Comparison of ENCODE assay signal across 8 mouse cellular contexts in genomic region chr10:17213310-17214064, GRCm38 (mm10).
DNase-seq lines count a peak whose midpoint lies in the region; ATAC-seq lines count a peak whose summit lies in the region.

No protein-coding gene starts in this region.

- H3K4me1 ChIP-seq in kidney, embryonic 16.5 days (ENCODE audit: insufficient read depth, low read length), result peaks cover 4% of the 10 kb centered on the region; the same call in 1 of the 2 replicates
- H3K4me1 ChIP-seq in embryonic facial prominence, embryonic 10.5 days, result peaks cover 26% of the 10 kb centered on the region
- peaks cover 9% of the 10 kb centered on the region for H3K4me1 ChIP-seq in intestine, embryonic 14.5 days (replicated peaks; ENCODE audit: control insufficient read depth, insufficient read depth, low read length)
- H3K4me1 ChIP-seq in neural tube, embryonic 13.5 days (replicated peaks), result peaks cover 14% of the 10 kb centered on the region; the same call in 1 of the 2 replicates
- H3K4me1 ChIP-seq in liver, embryonic 12.5 days, result no peaks in the 10 kb centered on the region

- peak; percentile 90 for ATAC-seq in kidney, embryonic 16.5 days (ENCODE audit: low FRiP score, low TSS enrichment)
- no peak; the same call in 1 of the 2 replicates for ATAC-seq in intestine, embryonic 14.5 days (replicated peaks; ENCODE audit: low FRiP score, low TSS enrichment, low read depth)
- peak; percentile 36; the same call in 1 of the 2 replicates for ATAC-seq in neural tube, embryonic 13.5 days (ENCODE audit: low read depth)
- no peak for ATAC-seq in cerebellum, adult (ENCODE audit: insufficient number of reproducible peaks, low FRiP score, low TSS enrichment)
- no peak for ATAC-seq in liver, embryonic 12.5 days

- H3K4me3 ChIP-seq in kidney, embryonic 16.5 days (ENCODE audit: low read length), result no peak overlapping the region
- H3K4me3 ChIP-seq in embryonic facial prominence, embryonic 10.5 days, result peak overlapping the region; percentile 3; the same call in 1 of the 2 replicates
- no peak overlapping the region for H3K4me3 ChIP-seq in intestine, embryonic 14.5 days (ENCODE audit: low read depth, low read length)
- no peak overlapping the region for H3K4me3 ChIP-seq in neural tube, embryonic 13.5 days
- H3K4me3 ChIP-seq in liver, embryonic 12.5 days, result no peak overlapping the region

- peak overlapping the region; percentile 27 for H3K4me2 ChIP-seq in kidney, embryonic 16.5 days (replicated peaks; ENCODE audit: low read depth, low read length)
- peak overlapping the region; percentile 18 for H3K4me2 ChIP-seq in intestine, embryonic 14.5 days (ENCODE audit: low read length)
- H3K4me2 ChIP-seq in neural tube, embryonic 13.5 days, result peak overlapping the region; percentile 27; the same call in 1 of the 2 replicates
- no peak overlapping the region for H3K4me2 ChIP-seq in liver, embryonic 12.5 days

- H3K9me3 ChIP-seq in kidney, embryonic 16.5 days (ENCODE audit: low read length), result no peaks in the 10 kb centered on the region
- H3K9me3 ChIP-seq in embryonic facial prominence, embryonic 10.5 days, result no peaks in the 10 kb centered on the region
- no peaks in the 10 kb centered on the region for H3K9me3 ChIP-seq in intestine, embryonic 14.5 days (ENCODE audit: control insufficient read depth, low read length)
- no peaks in the 10 kb centered on the region for H3K9me3 ChIP-seq in neural tube, embryonic 13.5 days
- H3K9me3 ChIP-seq in liver, embryonic 12.5 days (replicated peaks), result no peaks in the 10 kb centered on the region

- H3K9ac ChIP-seq in kidney, embryonic 16.5 days (replicated peaks; ENCODE audit: low read length), result no peak overlapping the region
- no peak overlapping the region for H3K9ac ChIP-seq in intestine, embryonic 14.5 days (ENCODE audit: low read length)
- H3K9ac ChIP-seq in neural tube, embryonic 13.5 days, result no peak overlapping the region
- no peak overlapping the region for H3K9ac ChIP-seq in liver, embryonic 12.5 days

- no peak for DNase-seq in kidney, adult 11 months
- DNase-seq in embryonic facial prominence, embryonic 10.5 days (ENCODE audit: low spot score), result peak; percentile 68
- DNase-seq in intestine, embryonic 14.5 days (ENCODE audit: low spot score), result no peak
- no peak for DNase-seq in urinary bladder, adult 18-20 months (ENCODE audit: low spot score in 2 of 2)

- H3K36me3 ChIP-seq in kidney, embryonic 16.5 days (ENCODE audit: insufficient read depth, low read length), result no peaks in the 10 kb centered on the region
- no peaks in the 10 kb centered on the region for H3K36me3 ChIP-seq in embryonic facial prominence, embryonic 10.5 days (replicated peaks)
- no peaks in the 10 kb centered on the region for H3K36me3 ChIP-seq in intestine, embryonic 14.5 days (ENCODE audit: control insufficient read depth, insufficient read depth, low read length)
- no peaks in the 10 kb centered on the region for H3K36me3 ChIP-seq in neural tube, embryonic 13.5 days
- no peaks in the 10 kb centered on the region for H3K36me3 ChIP-seq in liver, embryonic 12.5 days

- H3K27me3 ChIP-seq in kidney, embryonic 16.5 days (ENCODE audit: insufficient read depth, low read length), result no peaks in the 10 kb centered on the region
- H3K27me3 ChIP-seq in embryonic facial prominence, embryonic 10.5 days (replicated peaks; ENCODE audit: low read depth, poor library complexity, severe bottlenecking), result no peaks in the 10 kb centered on the region
- no peaks in the 10 kb centered on the region for H3K27me3 ChIP-seq in intestine, embryonic 14.5 days (replicated peaks; ENCODE audit: control insufficient read depth, insufficient read depth, low read length)
- no peaks in the 10 kb centered on the region for H3K27me3 ChIP-seq in neural tube, embryonic 13.5 days
- H3K27me3 ChIP-seq in liver, embryonic 12.5 days (replicated peaks), result no peaks in the 10 kb centered on the region

- 21% methylated on average over 7 of the region's 7 CpGs for whole genome bisulfite sequencing in kidney, embryonic 16.5 days
- WGBS in embryonic facial prominence, embryonic 10.5 days, result 18% methylated on average over 7 of the region's 7 CpGs
- 20% methylated on average over 6 of the region's 7 CpGs for WGBS in intestine, embryonic 14.5 days
- 18% methylated on average over 7 of the region's 7 CpGs for WGBS in neural tube, embryonic 13.5 days
- 76% methylated on average over 6 of the region's 7 CpGs for WGBS in liver, embryonic 12.5 days (ENCODE audit: insufficient replicate concordance)

- H3K27ac ChIP-seq in kidney, embryonic 16.5 days (ENCODE audit: low read length), result peak overlapping the region; percentile 77
- peak overlapping the region; percentile 63 for H3K27ac ChIP-seq in embryonic facial prominence, embryonic 10.5 days (replicated peaks)
- H3K27ac ChIP-seq in intestine, embryonic 14.5 days (ENCODE audit: low read depth), result 0 out of 2 replicates have a peak overlapping the region, but pooled peaks have one; percentile 16
- H3K27ac ChIP-seq in neural tube, embryonic 13.5 days (replicated peaks), result no peak overlapping the region
- no peak overlapping the region for H3K27ac ChIP-seq in liver, embryonic 12.5 days

Comparison
In these comparisons a context has a peak if more than half of its experiments do, and no peak if none do; other contexts are left out.
1. ATAC-seq: peak in kidney, embryonic 16.5 days (single experiment) and neural tube, embryonic 13.5 days (single experiment); none in intestine, embryonic 14.5 days (single experiment), cerebellum, adult (single experiment) and liver, embryonic 12.5 days (single experiment).
2. H3K27ac ChIP-seq: peak in kidney, embryonic 16.5 days (single experiment), embryonic facial prominence, embryonic 10.5 days (single experiment) and intestine, embryonic 14.5 days (single experiment); none in neural tube, embryonic 13.5 days (single experiment) and liver, embryonic 12.5 days (single experiment).